In genomic region chr3:69756499-69756898, GRCm38 (mm10) we compare ENCODE assay signal across 8 mouse cellular contexts. TPM values are rescaled to one million over a fixed set of nuclear protein-coding genes. Genes with fewer than 3 reads are reported as not detected.
DNase-seq lines count a peak whose midpoint lies in the region; ATAC-seq lines count a peak whose summit lies in the region.

No protein-coding gene starts in this region.

- no peaks in the 10 kb centered on the region for H3K4me1 ChIP-seq in intestine, embryonic 15.5 days (replicated peaks)
- H3K4me1 ChIP-seq in midbrain, embryonic 15.5 days: no peaks in the 10 kb centered on the region

- DNase-seq in A20 (ENCODE audit: low read depth, low spot score): peak; percentile 70
- DNase-seq in MN1 (ENCODE audit: low spot score): peak; percentile 83
- peak; percentile 82 to 84 for DNase-seq in cerebellum, adult 18-20 months
- peak; percentile 82 for DNase-seq in left cerebral cortex, postnatal 14 days (ENCODE audit: low spot score in 2 of 2)
- peak; percentile 71 for DNase-seq in splenic B cell, adult 2 months (ENCODE audit: low read depth, low spot score)

- intact Hi-C loops in left cerebral cortex, postnatal 14 days (cut with DNase I): loop anchor here (2.0 kb wide), 1 partner anchor 142 kb away; no protein-coding TSS in a partner anchor

- ATAC-seq in frontal cortex, adult (ENCODE audit: low TSS enrichment): peak; percentile 82
- ATAC-seq in intestine, embryonic 15.5 days: peak; percentile 82
- peak; percentile 77 for ATAC-seq in midbrain, embryonic 15.5 days (replicated peaks)

- WGBS in intestine, embryonic 15.5 days: 19% methylated on average over 7 of the region's 7 CpGs
- WGBS in midbrain, embryonic 15.5 days: 28% methylated on average over 7 of the region's 7 CpGs

- no peak overlapping the region for H3K9ac ChIP-seq in intestine, embryonic 15.5 days
- no peak overlapping the region for H3K9ac ChIP-seq in midbrain, embryonic 15.5 days

- no peak overlapping the region for H3K4me3 ChIP-seq in intestine, embryonic 15.5 days (replicated peaks)
- H3K4me3 ChIP-seq in midbrain, embryonic 15.5 days: no peak overlapping the region

- H3K36me3 ChIP-seq in intestine, embryonic 15.5 days: 0 out of 2 replicates have a peak, but pooled peaks cover 15% of the 10 kb centered on the region
- H3K36me3 ChIP-seq in midbrain, embryonic 15.5 days (replicated peaks): peaks cover 4% of the 10 kb centered on the region; the same call in 1 of the 2 replicates
- peaks cover 8% of the 10 kb centered on the region; the same call in 1 of the 2 replicates for H3K36me3 ChIP-seq in splenic B cell, adult 2 months (ENCODE audit: control insufficient read depth, insufficient read depth, low read length, poor library complexity, severe bottlenecking)

- H3K9me3 ChIP-seq in intestine, embryonic 15.5 days: no peaks in the 10 kb centered on the region
- H3K9me3 ChIP-seq in midbrain, embryonic 15.5 days: no peaks in the 10 kb centered on the region

- H3K27me3 ChIP-seq in intestine, embryonic 15.5 days (replicated peaks): no peaks in the 10 kb centered on the region
- no peaks in the 10 kb centered on the region for H3K27me3 ChIP-seq in midbrain, embryonic 15.5 days (replicated peaks)
- H3K27me3 ChIP-seq in splenic B cell, adult 2 months (ENCODE audit: control insufficient read depth, insufficient read depth, low read length, poor library complexity, severe bottlenecking): no peaks in the 10 kb centered on the region

- H3K4me2 ChIP-seq in intestine, embryonic 15.5 days (replicated peaks): no peak overlapping the region
- H3K4me2 ChIP-seq in midbrain, embryonic 15.5 days: no peak overlapping the region

- no peak overlapping the region for H3K27ac ChIP-seq in intestine, embryonic 15.5 days
- no peak overlapping the region for H3K27ac ChIP-seq in midbrain, embryonic 15.5 days

RNA-seq across cellular contexts. Expression of gene Nmd3, which starts 34.7 kb away (rescaled TPM):
- 139 and 146 TPM in 2 replicates for polyA plus RNA-seq in intestine, embryonic 15.5 days (2015; fragmentation: Nextera tagmentation; extraction: Ambion mirVana)
- total RNA-seq in left cerebral cortex, postnatal 14 days (2021): 10 to 100 TPM; 46.4 to 55.9 TPM
- 86.8 and 94.1 TPM in 2 replicates for polyA plus RNA-seq in midbrain, embryonic 15.5 days (2015; fragmentation: Nextera tagmentation; extraction: Ambion mirVana)
